Mouse (Mus musculus): Measurements from ENCODE around the gene Adap1. TPM values are rescaled to one million over a fixed set of nuclear protein-coding genes. Genes with fewer than 3 reads are reported as not detected.
A peak's percentile ranks its signal among the peaks of the same experiment; 100 is the strongest.

The Adap1 gene
- polyA plus RNA-seq, 1 experiment: 29.5 TPM

DNA sequence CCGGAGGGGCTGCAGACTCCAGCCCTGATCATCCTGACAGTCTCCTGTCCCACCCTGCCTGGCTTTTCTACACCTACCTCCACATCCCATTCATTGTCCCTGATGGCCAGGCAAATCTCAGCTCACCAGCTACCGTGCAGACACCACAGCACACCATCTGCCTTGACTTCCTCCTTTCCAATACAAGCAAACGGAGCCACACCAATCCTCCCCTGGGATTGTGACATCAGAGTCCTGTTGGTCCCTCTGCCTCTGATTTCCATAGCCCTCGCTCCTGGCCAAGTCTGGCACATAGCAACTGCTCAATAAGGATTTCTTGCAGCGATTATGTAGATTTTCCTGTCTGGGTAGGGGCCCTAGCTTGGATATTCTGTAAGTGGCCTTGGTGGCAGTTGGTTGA, 25.7 kb upstream of the Adap1 start, which contains the start of gene Cox19:
Gene Cox19 (minus strand): TSS at position 285 of the 400 bp plus-strand sequence.
- DNase-seq: no peak
- Histone ChIP-seq H3K4me1 (ENCODE audit: control insufficient read depth, insufficient read depth, low read length) (peaks cover 11% of the 10 kb centered on the region; the same call in 1 of the 2 replicates), H3K27ac (ENCODE audit: insufficient read depth, low read depth, low read length) (no peak within 1 kb of the TSS), H3K4me3 (ENCODE audit: insufficient read depth, low read depth, low read length) (no peak within 1 kb of the TSS), H3K36me3 (ENCODE audit: control insufficient read depth, insufficient read depth, low read length) (no peaks in the 10 kb centered on the region), H3K27me3 (replicated peaks; ENCODE audit: control insufficient read depth, insufficient read depth, low read length) (no peaks in the 10 kb centered on the region)
- 57% methylated on average over 5 of the region's 5 CpGs for WGBS
- TF ChIP-seq CTCF (conservative IDR thresholded peaks at IDR 0.05; ENCODE audit: insufficient read depth, insufficient read length, low read depth, low read length): no peak
- TF ChIP-seq POLR2A (IDR thresholded peaks at IDR 0.05; ENCODE audit: low read depth, low read length): no peak

DNA sequence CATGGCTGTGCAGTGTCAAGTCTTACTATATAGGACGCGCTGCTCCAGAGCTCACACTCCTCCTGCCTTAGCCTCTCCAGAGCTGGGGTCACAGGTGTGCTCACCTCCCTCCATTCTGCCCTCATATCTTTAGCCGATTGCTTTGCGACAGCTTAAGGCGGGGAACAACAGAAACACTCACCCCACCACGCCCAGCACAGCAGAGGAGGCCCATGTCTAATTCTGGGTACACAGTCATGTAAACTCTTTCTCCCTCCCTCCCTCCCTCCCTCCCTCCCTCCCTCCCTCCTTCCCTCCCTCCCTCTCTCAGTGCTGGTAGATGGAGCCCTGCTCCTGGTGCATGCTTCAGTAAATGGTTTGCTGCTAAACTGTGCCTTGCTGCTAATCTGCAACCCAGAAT, 24.3 kb upstream of the Adap1 start:
- Histone ChIP-seq H3K4me3 (ENCODE audit: insufficient read depth, low read depth, low read length) (no peak overlapping the region), H3K36me3 (ENCODE audit: control insufficient read depth, insufficient read depth, low read length) (no peaks in the 10 kb centered on the region), H3K27ac (ENCODE audit: insufficient read depth, low read depth, low read length) (no peak overlapping the region), H3K27me3 (replicated peaks; ENCODE audit: control insufficient read depth, insufficient read depth, low read length) (no peaks in the 10 kb centered on the region), H3K4me1 (ENCODE audit: control insufficient read depth, insufficient read depth, low read length) (peaks cover 16% of the 10 kb centered on the region)
- TF ChIP-seq POLR2A (IDR thresholded peaks at IDR 0.05; ENCODE audit: low read depth, low read length) (no peak), CTCF (conservative IDR thresholded peaks at IDR 0.05; ENCODE audit: insufficient read depth, insufficient read length, low read depth, low read length) (no peak)
- DNase-seq: no peak
- 76% methylated on average over 6 of the region's 6 CpGs for WGBS

DNA sequence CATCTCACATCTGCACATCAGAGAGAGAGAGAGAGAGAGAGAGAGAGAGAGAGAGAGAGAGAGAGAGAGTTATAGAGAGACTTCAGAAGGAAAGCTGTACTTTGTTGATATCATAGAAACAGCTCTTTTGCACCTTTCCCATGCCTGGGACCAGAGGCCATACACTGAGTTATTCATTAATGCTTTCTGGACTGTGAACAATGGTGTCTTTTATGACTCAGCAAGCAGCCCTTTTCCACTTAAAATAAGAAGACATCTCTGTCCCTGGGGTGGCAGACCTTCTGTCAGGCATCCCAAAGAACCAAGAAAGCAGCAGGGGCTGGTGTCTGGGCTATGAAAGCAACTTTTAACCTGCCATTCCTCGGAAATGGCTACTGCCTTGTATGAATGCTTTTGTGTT, 21.8 kb upstream of the Adap1 start:
- DNase-seq: peak; percentile 79
- H3K27ac ChIP-seq (ENCODE audit: insufficient read depth, low read depth, low read length): peak overlapping the region; percentile 73

DNA sequence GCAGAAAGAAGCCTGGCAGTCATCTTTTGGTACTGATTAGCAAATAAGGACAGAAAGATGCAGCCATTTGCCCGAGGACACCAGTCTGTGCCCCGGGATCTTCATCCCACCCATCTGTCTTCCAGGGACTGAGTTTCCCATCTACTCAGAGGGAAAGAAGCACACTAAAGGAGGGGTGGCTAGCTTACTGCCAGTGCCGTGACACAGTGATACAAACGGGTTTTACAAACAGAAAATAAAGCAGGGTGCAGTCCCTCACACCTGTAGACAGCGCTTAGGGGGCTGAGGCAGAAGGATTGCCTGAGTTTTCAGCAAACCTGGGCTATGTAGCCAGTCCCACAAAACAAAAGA, 19.9 kb upstream of the Adap1 start:
- DNase-seq: no peak
- Histone ChIP-seq H3K4me1 (ENCODE audit: control insufficient read depth, insufficient read depth, low read length) (peaks cover 16% of the 10 kb centered on the region), H3K4me3 (ENCODE audit: insufficient read depth, low read depth, low read length) (peak overlapping the region; percentile 18; the same call in 1 of the 2 replicates), H3K27ac (ENCODE audit: insufficient read depth, low read depth, low read length) (peak overlapping the region; percentile 77), H3K36me3 (ENCODE audit: control insufficient read depth, insufficient read depth, low read length) (no peaks in the 10 kb centered on the region; the same call in 1 of the 2 replicates), H3K27me3 (replicated peaks; ENCODE audit: control insufficient read depth, insufficient read depth, low read length) (no peaks in the 10 kb centered on the region)
- TF ChIP-seq POLR2A (IDR thresholded peaks at IDR 0.05; ENCODE audit: low read depth, low read length) (no peak), CTCF (conservative IDR thresholded peaks at IDR 0.05; ENCODE audit: insufficient read depth, insufficient read length, low read depth, low read length) (no peak)
- 11% methylated on average over 5 of the region's 5 CpGs for WGBS

More for the DNA sequence above, 21.8 kb upstream of the Adap1 start:
- Histone ChIP-seq H3K4me3 (ENCODE audit: insufficient read depth, low read depth, low read length) (no peak overlapping the region), H3K36me3 (ENCODE audit: control insufficient read depth, insufficient read depth, low read length) (no peaks in the 10 kb centered on the region), H3K4me1 (ENCODE audit: control insufficient read depth, insufficient read depth, low read length) (peaks cover 16% of the 10 kb centered on the region), H3K27me3 (replicated peaks; ENCODE audit: control insufficient read depth, insufficient read depth, low read length) (no peaks in the 10 kb centered on the region)
- TF ChIP-seq CTCF (conservative IDR thresholded peaks at IDR 0.05; ENCODE audit: insufficient read depth, insufficient read length, low read depth, low read length) (no peak), POLR2A (IDR thresholded peaks at IDR 0.05; ENCODE audit: low read depth, low read length) (no peak)
- 43% methylated on average over 1 of the region's 1 CpGs for WGBS

DNA sequence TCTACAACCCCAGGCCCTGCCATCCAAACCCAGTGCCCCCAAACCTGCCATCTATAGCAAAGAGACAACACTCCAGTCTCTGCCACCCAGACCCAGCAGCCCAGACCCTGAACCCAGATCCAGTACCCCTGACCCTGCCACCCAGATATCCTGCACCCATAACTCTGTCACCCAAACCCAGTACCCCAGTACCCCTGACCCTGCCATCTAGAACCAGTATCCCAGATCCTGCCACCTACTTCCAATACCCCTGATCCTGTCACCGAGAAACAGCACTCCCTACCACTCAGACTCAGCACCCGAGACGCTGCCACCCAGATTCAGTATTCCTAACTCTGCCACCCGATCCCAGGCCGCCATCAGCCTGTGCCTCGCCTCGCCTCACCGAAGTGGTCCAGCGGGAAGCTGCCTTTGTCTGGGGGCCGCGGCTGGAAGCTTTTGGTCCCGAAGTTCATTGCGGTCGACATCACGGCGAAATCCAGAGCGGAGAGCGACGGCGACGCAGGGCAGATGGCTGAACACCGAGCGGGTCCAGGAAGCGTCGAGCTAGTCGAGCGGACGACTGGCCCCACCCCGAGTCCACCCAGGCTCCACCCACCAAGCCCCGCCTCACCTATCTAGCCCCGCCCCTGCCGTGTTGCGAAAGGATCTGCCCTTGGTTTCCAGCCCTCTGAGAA, 19.4 kb upstream of the Adap1 start:
- Histone ChIP-seq H3K4me1 (ENCODE audit: control insufficient read depth, insufficient read depth, low read length) (peaks cover 16% of the 10 kb centered on the region), H3K4me3 (ENCODE audit: insufficient read depth, low read depth, low read length) (peak overlapping the region; percentile 96), H3K36me3 (ENCODE audit: control insufficient read depth, insufficient read depth, low read length) (no peaks in the 10 kb centered on the region; the same call in 1 of the 2 replicates), H3K27me3 (replicated peaks; ENCODE audit: control insufficient read depth, insufficient read depth, low read length) (no peaks in the 10 kb centered on the region), H3K27ac (ENCODE audit: insufficient read depth, low read depth, low read length) (peak overlapping the region; percentile 81)
- peak; percentile 90 for TF ChIP-seq POLR2A (IDR thresholded peaks at IDR 0.05; ENCODE audit: low read depth, low read length)
- TF ChIP-seq CTCF (conservative IDR thresholded peaks at IDR 0.05; ENCODE audit: insufficient read depth, insufficient read length, low read depth, low read length): no peak; the same call in 1 of the 2 replicates
- WGBS: under 1% methylated on average over 33 of the region's 33 CpGs
- DNase-seq: peak; percentile 98

DNA sequence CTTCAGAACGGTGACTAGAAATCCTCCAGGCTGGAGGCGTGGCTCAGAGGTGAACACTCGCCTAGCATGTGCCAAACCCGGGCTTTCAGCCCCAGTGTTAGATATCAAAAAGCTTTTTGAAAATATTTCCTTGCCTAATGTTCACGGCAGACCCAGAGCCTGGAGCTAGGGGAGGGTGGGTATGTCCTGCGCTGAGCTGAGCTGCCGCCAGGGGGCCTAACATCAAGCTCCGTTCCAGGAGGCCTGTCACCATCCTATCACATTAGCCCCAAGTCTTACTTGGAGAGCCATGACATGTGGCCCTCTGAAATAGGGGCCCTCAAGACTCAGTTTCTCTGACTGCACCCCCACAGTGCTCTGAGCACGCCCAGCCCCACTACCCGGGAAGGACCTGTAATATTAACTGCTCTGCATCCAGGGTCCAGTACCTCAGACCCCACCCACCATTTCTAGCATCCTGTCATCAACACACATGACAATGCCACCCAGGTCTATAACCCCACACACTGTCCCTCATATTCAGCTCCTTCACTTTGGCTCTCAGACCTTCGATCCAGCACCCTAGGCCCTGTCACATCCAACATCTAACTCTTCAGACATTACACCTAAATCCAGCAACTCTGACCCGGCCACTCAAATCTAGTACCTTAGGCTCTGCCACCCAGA, 18.7 kb upstream of the Adap1 start:
- Histone ChIP-seq H3K36me3 (ENCODE audit: control insufficient read depth, insufficient read depth, low read length) (no peaks in the 10 kb centered on the region; the same call in 1 of the 2 replicates), H3K27me3 (replicated peaks; ENCODE audit: control insufficient read depth, insufficient read depth, low read length) (no peaks in the 10 kb centered on the region), H3K27ac (ENCODE audit: insufficient read depth, low read depth, low read length) (no peak overlapping the region), H3K4me3 (ENCODE audit: insufficient read depth, low read depth, low read length) (peak overlapping the region; percentile 96), H3K4me1 (ENCODE audit: control insufficient read depth, insufficient read depth, low read length) (peaks cover 16% of the 10 kb centered on the region)
- WGBS: 4% methylated on average over 12 of the region's 12 CpGs
- DNase-seq: peak; percentile 79
- TF ChIP-seq CTCF (conservative IDR thresholded peaks at IDR 0.05; ENCODE audit: insufficient read depth, insufficient read length, low read depth, low read length) (peak; percentile 84), POLR2A (IDR thresholded peaks at IDR 0.05; ENCODE audit: low read depth, low read length) (no peak)

DNA sequence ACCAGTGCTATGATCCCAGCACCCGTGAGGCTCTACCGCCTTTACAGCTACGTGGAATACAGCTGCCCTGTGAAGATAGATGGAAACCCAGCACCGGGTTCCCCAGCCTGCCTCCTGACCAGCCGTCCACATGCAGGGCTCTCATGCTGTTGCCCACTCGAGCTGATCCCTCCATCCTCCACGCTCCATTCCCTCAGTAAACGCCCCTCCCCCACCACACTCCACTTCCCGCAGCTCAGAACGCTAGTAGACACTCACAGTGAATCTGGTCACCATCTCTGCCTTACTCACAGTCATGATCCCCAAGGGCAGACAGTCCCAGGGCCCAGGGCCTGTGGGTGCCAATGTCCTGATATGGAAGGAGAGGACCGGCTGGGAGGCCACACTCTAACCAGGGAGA, 13.5 kb upstream of the Adap1 start:
- Histone ChIP-seq H3K4me3 (ENCODE audit: insufficient read depth, low read depth, low read length) (no peak overlapping the region), H3K27ac (ENCODE audit: insufficient read depth, low read depth, low read length) (no peak overlapping the region), H3K36me3 (ENCODE audit: control insufficient read depth, insufficient read depth, low read length) (no peaks in the 10 kb centered on the region; the same call in 1 of the 2 replicates), H3K27me3 (replicated peaks; ENCODE audit: control insufficient read depth, insufficient read depth, low read length) (no peaks in the 10 kb centered on the region), H3K4me1 (ENCODE audit: control insufficient read depth, insufficient read depth, low read length) (peaks cover 9% of the 10 kb centered on the region)
- no peak for DNase-seq
- WGBS: 64% methylated on average over 11 of the region's 11 CpGs
- TF ChIP-seq CTCF (conservative IDR thresholded peaks at IDR 0.05; ENCODE audit: insufficient read depth, insufficient read length, low read depth, low read length): no peak
- TF ChIP-seq POLR2A (IDR thresholded peaks at IDR 0.05; ENCODE audit: low read depth, low read length): no peak
